Mouse (Mus musculus) midbrain, embryonic 13.5 days (tissue): Measurements from ENCODE around the gene Tbl1x. TPM values are rescaled to one million over a fixed set of nuclear protein-coding genes. Genes with fewer than 3 reads are reported as not detected.
"Not testable (repeated sequence)": the region's sequence is repeated elsewhere in the genome, so short reads cannot be mapped to it uniquely, and the experiment has no call there.

Experiments used
- ATAC-seq: fragments of 200-750 bp; cut with Nextera tagmentation; 2 replicates; pipeline ENCODE4 v1.8.0; 2017; ENCODE audit warnings: mild to moderate bottlenecking, moderate TSS enrichment, moderate library complexity
- H3K27ac ChIP-seq: fragments of 300-500 bp; sonication (generic); 2 replicates; pipeline ENCODE4 v1.5.1; 2015; ENCODE audit warnings: inconsistent platforms, mild to moderate bottlenecking, moderate library complexity
- H3K27me3 ChIP-seq: fragments of 300-500 bp; sonication (generic); 2 replicates; pipeline ENCODE4 v1.6.1; 2015; ENCODE audit warnings: mild to moderate bottlenecking, inconsistent platforms
- H3K36me3 ChIP-seq: fragments of 300-500 bp; sonication (generic); 2 replicates; pipeline ENCODE4 v1.6.1; 2015; ENCODE audit warnings: mild to moderate bottlenecking, inconsistent platforms
- H3K4me1 ChIP-seq: fragments of 300-500 bp; sonication (generic); replicated peaks from 2 replicates; pipeline ENCODE4 v1.6.1; 2015; ENCODE audit warnings: inconsistent platforms
- H3K4me2 ChIP-seq: fragments of 300-500 bp; sonication (generic); replicated peaks from 2 replicates; pipeline ENCODE4 v1.6.1; 2015; ENCODE audit warnings: moderate library complexity, mild to moderate bottlenecking, inconsistent platforms
- H3K4me3 ChIP-seq: fragments of 300-500 bp; sonication (generic); replicated peaks from 2 replicates; pipeline ENCODE4 v1.5.1; 2015; ENCODE audit warnings: mild to moderate bottlenecking, inconsistent platforms
- H3K9ac ChIP-seq: fragments of 300-500 bp; sonication (generic); replicated peaks from 2 replicates; pipeline ENCODE4 v1.6.1; 2015; ENCODE audit warnings: mild to moderate bottlenecking, inconsistent platforms
- H3K9me3 ChIP-seq: fragments of 300-500 bp; sonication (generic); 2 replicates; pipeline ENCODE4 v1.6.1; 2016; ENCODE audit warnings: mild to moderate bottlenecking, inconsistent platforms
- WGBS: fragments of 180-500 bp; shearing (Covaris S2); methylation state at CpG from one replicate; pipeline ENCODE4 v1.1.7; 2015; 5-methylcytosine and 5-hydroxymethylcytosine counted together
- polyA plus RNA-seq: library from polyadenylated mRNA; unstranded; fragments of >200 nt; fragmentation: Nextera tagmentation; extraction: Ambion mirVana; gene quantifications from 2 replicates; pipeline ENCODE4 v1.2.1, GENCODE M21; 2015

Gene Tbl1x
- polyA plus RNA-seq, 1 experiment from 2014 or later, result 46.9 TPM

DNA sequence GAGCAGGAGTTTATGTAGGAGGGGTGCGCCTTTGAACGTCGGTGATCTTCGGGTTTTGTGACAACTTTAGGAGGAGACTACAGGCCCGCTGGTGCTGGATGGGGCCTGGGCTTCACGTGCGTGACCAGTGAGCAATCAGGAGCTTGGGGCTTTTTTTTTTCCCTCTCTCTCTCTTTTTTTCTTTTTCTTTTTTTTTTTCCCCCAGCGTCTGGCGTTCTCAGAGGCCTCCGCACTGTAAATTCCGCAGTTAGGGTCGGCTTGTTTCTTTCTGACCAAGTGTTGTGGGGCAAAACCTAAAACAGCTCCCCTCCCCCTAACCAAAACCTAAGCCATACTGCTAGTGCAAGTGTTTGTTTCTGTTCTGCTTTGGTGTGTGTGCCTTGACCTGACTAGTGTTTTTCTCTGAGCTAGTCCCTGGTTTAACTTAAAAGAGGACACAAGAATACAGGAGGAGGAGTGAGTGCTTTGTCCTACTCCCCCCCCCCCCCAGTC is 1.2 kb downstream of the Tbl1x start:
- Histone ChIP-seq H3K4me1 (peaks cover 21% of the 10 kb centered on the region), H3K27me3 (no peaks in the 10 kb centered on the region), H3K9me3 (no peaks in the 10 kb centered on the region), H3K36me3 (no peaks in the 10 kb centered on the region), H3K9ac (peak overlapping the region; percentile 83), H3K4me2 (peak overlapping the region; percentile 59), H3K27ac (peak overlapping the region; percentile 96; the same call in 1 of the 2 replicates), H3K4me3 (peak overlapping the region; percentile 66)
- ATAC-seq, result no peak
- WGBS, result 25% methylated on average over 12 of the region's 12 CpGs

GRCm38 (mm10) chrX:77517274-77518085 is 6.7 kb downstream of the Tbl1x start:
- no peaks in the 10 kb centered on the region for H3K9me3 ChIP-seq
- H3K9ac ChIP-seq, result no peak overlapping the region
- H3K27ac ChIP-seq, result no peak overlapping the region
- no peaks in the 10 kb centered on the region for H3K27me3 ChIP-seq
- peaks cover 12% of the 10 kb centered on the region for H3K4me1 ChIP-seq
- no peaks in the 10 kb centered on the region for H3K36me3 ChIP-seq
- WGBS, result 57% methylated on average over 8 of the region's 8 CpGs
- H3K4me2 ChIP-seq, result no peak overlapping the region
- no peak for ATAC-seq
- no peak overlapping the region for H3K4me3 ChIP-seq

- 67% methylated on average over 1 of the region's 1 CpGs for WGBS
- Histone ChIP-seq H3K27me3 (no peaks in the 10 kb centered on the region), H3K4me2 (no peak overlapping the region), H3K27ac (no peak overlapping the region), H3K9ac (no peak overlapping the region), H3K4me1 (peaks cover 17% of the 10 kb centered on the region), H3K36me3 (no peaks in the 10 kb centered on the region), H3K4me3 (no peak overlapping the region), H3K9me3 (no peaks in the 10 kb centered on the region)
- ATAC-seq, result no peak
Observed at GRCm38 (mm10) chrX:77518929-77519328, 8.1 kb downstream of the Tbl1x start.

DNA sequence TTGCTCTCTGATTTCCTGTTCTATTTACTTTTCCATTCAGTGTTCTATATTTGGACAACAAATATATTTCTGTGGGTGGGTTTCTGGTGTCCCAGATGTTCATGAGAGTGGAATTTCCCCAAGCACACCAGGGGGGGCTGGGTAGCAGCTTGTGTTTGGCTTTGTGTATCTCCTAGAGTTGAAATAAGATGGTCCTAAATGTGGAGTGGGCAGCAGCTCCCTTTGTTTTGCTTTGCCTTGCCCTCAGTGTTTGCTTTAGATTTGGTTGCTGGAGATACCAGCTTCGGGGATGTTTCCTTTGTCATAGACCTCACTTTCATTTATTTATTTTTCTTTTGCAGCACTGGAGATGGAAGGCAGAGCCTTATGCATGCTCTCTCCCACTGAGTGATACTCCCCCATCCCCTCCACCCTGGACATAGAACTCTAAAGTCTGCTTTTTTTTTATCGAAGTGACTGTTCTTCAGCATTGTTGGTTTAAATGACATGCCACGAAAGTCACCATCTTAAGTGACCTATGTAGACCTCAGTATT is 12.1 kb downstream of the Tbl1x start:
- WGBS, result 42% methylated on average over 3 of the region's 3 CpGs
- Histone ChIP-seq H3K9me3 (no peaks in the 10 kb centered on the region), H3K27ac (no peak overlapping the region), H3K9ac (no peak overlapping the region), H3K36me3 (no peaks in the 10 kb centered on the region), H3K4me2 (no peak overlapping the region), H3K4me1 (peaks cover 19% of the 10 kb centered on the region), H3K27me3 (no peaks in the 10 kb centered on the region), H3K4me3 (no peak overlapping the region)
- ATAC-seq, result no peak

- Histone ChIP-seq H3K27me3 (no peaks in the 10 kb centered on the region), H3K4me1 (peaks cover 19% of the 10 kb centered on the region), H3K27ac (no peak overlapping the region), H3K4me3 (no peak overlapping the region), H3K4me2 (no peak overlapping the region), H3K9me3 (no peaks in the 10 kb centered on the region), H3K9ac (no peak overlapping the region), H3K36me3 (no peaks in the 10 kb centered on the region)
- WGBS, result 32% methylated on average over 1 of the region's 1 CpGs
- no peak for ATAC-seq
Observed at GRCm38 (mm10) chrX:77525179-77525578, 14.4 kb downstream of the Tbl1x start.

DNA sequence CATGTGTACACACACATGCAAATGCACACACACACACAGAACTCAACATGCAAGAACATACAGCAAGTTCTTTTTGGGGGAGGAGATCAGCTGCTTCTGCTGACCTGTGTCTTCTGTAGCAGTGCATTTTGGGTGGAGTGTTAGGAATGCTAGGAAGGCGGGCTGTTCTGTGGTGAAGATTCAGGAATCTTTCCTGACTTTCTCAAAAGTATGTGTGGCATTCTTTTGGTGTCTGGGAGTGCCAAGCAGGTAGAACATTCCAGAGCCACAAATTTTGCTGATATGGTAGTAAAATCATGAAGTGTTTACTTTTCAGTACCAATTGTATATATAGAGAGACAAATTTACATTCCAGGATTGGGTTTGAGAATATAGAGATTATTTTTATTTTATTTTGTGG is 17.6 kb downstream of the Tbl1x start:
- Histone ChIP-seq H3K4me1 (peaks cover 10% of the 10 kb centered on the region), H3K9ac (no peak overlapping the region), H3K27me3 (no peaks in the 10 kb centered on the region), H3K36me3 (no peaks in the 10 kb centered on the region), H3K27ac (no peak overlapping the region), H3K4me3 (no peak overlapping the region), H3K9me3 (no peaks in the 10 kb centered on the region), H3K4me2 (no peak overlapping the region)
- 83% methylated on average over 1 of the region's 1 CpGs for whole genome bisulfite sequencing
- no peak for ATAC-seq

- Histone ChIP-seq H3K4me1 (no peaks in the 10 kb centered on the region), H3K9me3 (no peaks in the 10 kb centered on the region; the same call in 1 of the 2 replicates), H3K27ac (no peak overlapping the region), H3K36me3 (no peaks in the 10 kb centered on the region), H3K9ac (no peak overlapping the region), H3K27me3 (no peaks in the 10 kb centered on the region), H3K4me3 (no peak overlapping the region), H3K4me2 (no peak overlapping the region)
- ATAC-seq, result no peak
- WGBS, result 90% methylated on average over 2 of the region's 5 CpGs
Observed at GRCm38 (mm10) chrX:77530997-77531396, 20.2 kb downstream of the Tbl1x start.

- Histone ChIP-seq H3K36me3 (no peaks in the 10 kb centered on the region), H3K27ac (no peak overlapping the region), H3K4me2 (no peak overlapping the region), H3K27me3 (no peaks in the 10 kb centered on the region), H3K9me3 (no peaks in the 10 kb centered on the region; the same call in 1 of the 2 replicates), H3K4me3 (no peak overlapping the region), H3K9ac (no peak overlapping the region), H3K4me1 (0 out of 2 replicates have a peak, but pooled peaks cover 2% of the 10 kb centered on the region)
- ATAC-seq, result no peak
- WGBS, result 74% methylated on average over 2 of the region's 2 CpGs
Observed at GRCm38 (mm10) chrX:77533922-77534321, 23.1 kb downstream of the Tbl1x start.

DNA sequence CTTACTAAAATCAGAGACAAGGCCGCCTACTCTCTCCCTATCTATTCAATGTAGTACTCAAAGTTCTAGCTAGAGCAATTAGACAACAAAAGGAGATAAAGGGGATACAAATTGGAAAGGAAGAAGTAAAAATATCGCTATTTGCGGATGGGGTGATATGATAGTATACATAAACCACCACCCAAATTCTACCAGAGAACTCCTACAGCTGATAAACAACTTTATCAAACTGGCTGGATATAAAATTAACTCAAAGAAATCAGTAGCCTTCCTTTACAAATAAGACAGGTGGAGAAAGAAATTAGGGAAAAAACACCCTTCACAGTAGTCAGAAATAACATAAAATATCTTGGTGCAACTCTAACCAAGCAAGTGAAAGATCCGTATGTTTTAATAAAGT is 29.0 kb downstream of the Tbl1x start:
- WGBS, result 91% methylated on average over 4 of the region's 4 CpGs
- H3K4me2 ChIP-seq, H3K27me3 ChIP-seq, H3K9me3 ChIP-seq, H3K36me3 ChIP-seq, H3K4me3 ChIP-seq, H3K27ac ChIP-seq, ATAC-seq, H3K4me1 ChIP-seq, H3K9ac ChIP-seq: not testable (repeated sequence)

GRCm38 (mm10) chrX:77544003-77544402 is 33.2 kb downstream of the Tbl1x start:
- Histone ChIP-seq H3K4me2 (no peak overlapping the region), H3K27ac (no peak overlapping the region), H3K9ac (no peak overlapping the region), H3K4me1 (no peaks in the 10 kb centered on the region), H3K27me3 (no peaks in the 10 kb centered on the region), H3K4me3 (no peak overlapping the region), H3K36me3 (no peaks in the 10 kb centered on the region), H3K9me3 (no peaks in the 10 kb centered on the region)
- no peak for ATAC-seq

GRCm38 (mm10) chrX:77544550-77544949 is 33.7 kb downstream of the Tbl1x start:
- Histone ChIP-seq H3K27me3 (no peaks in the 10 kb centered on the region), H3K27ac (no peak overlapping the region), H3K9ac (no peak overlapping the region), H3K4me1 (no peaks in the 10 kb centered on the region), H3K9me3 (no peaks in the 10 kb centered on the region), H3K4me3 (no peak overlapping the region), H3K36me3 (no peaks in the 10 kb centered on the region), H3K4me2 (no peak overlapping the region)
- no peak for ATAC-seq
- WGBS, result 65% methylated on average over 4 of the region's 4 CpGs

DNA sequence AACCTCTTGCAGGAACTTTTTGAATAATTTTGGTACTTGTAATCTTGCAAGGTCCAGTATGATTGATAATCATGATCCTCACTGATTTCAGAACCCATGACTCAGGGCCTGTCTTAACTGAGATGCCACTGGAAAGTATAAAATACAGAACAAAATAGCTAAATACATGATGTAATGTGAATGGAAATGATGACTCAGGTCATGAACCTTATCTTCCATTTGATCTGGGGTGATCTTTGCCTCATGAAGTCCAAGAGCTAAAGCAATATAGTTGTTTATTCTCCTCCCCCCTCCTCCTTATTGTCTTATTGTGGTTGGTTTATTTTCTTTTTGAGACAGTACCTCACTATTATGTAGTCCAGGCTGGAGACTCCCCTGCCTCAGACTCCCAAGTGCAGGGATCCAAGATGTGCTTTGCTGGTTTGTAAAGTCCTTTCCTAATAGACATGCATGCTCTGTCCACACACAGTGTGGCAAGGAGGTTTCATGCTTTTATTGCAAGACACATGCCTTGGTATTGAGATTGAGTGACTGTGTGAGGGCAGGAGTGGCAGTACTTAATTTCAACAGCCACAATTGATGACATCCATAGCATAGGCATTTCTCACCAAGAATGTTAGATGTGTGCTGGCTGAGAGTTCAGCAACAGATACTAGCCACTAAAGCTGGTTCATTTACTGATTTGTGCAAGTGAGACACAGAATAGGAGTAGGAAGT is 34.7 kb downstream of the Tbl1x start:
- H3K4me1 ChIP-seq, result no peaks in the 10 kb centered on the region
- H3K4me2 ChIP-seq, result no peak overlapping the region
- H3K4me3 ChIP-seq, result no peak overlapping the region
- H3K9ac ChIP-seq, result no peak overlapping the region
- H3K36me3 ChIP-seq, result no peaks in the 10 kb centered on the region
- no peaks in the 10 kb centered on the region for H3K9me3 ChIP-seq
- ATAC-seq, result no peak
- H3K27ac ChIP-seq, result no peak overlapping the region
- H3K27me3 ChIP-seq, result no peaks in the 10 kb centered on the region
